Mouse (Mus musculus): ENCODE data around the gene Bfsp1.

The Bfsp1 gene

GRCm38 (mm10) chr2:143853447-143853846, 9.5 kb downstream of the Bfsp1 start:
- DNase-seq (ENCODE audit: low spot score): peak; percentile 53

- DNase-seq (ENCODE audit: low spot score): peak; percentile 81
Measured at GRCm38 (mm10) chr2:143852295-143853275, 10.4 kb downstream of the Bfsp1 start.

GRCm38 (mm10) chr2:143851354-143852221, 11.4 kb downstream of the Bfsp1 start:
- no peak for DNase-seq (ENCODE audit: low spot score)

GRCm38 (mm10) chr2:143847291-143847690, 15.7 kb downstream of the Bfsp1 start:
- no peak for DNase-seq (ENCODE audit: low spot score)

GRCm38 (mm10) chr2:143846799-143847198, 16.2 kb downstream of the Bfsp1 start:
- DNase-seq (ENCODE audit: low spot score): no peak

- DNase-seq (ENCODE audit: low spot score): no peak
Measured at GRCm38 (mm10) chr2:143844779-143845178, 18.2 kb downstream of the Bfsp1 start.

GRCm38 (mm10) chr2:143841536-143841935, 21.4 kb downstream of the Bfsp1 start:
- DNase-seq (ENCODE audit: low spot score): no peak

GRCm38 (mm10) chr2:143840895-143841294, 22.1 kb downstream of the Bfsp1 start:
- no peak for DNase-seq (ENCODE audit: low spot score)

GRCm38 (mm10) chr2:143839458-143839857, 23.5 kb downstream of the Bfsp1 start:
- no peak for DNase-seq (ENCODE audit: low spot score)

GRCm38 (mm10) chr2:143838698-143839097, 24.3 kb downstream of the Bfsp1 start:
- no peak for DNase-seq (ENCODE audit: low spot score)

GRCm38 (mm10) chr2:143837291-143837701, 25.7 kb downstream of the Bfsp1 start:
- DNase-seq (ENCODE audit: low spot score): peak; percentile 72

GRCm38 (mm10) chr2:143835820-143836219, 27.2 kb downstream of the Bfsp1 start:
- no peak for DNase-seq (ENCODE audit: low spot score)

GRCm38 (mm10) chr2:143834082-143834481, 28.9 kb downstream of the Bfsp1 start:
- no peak for DNase-seq (ENCODE audit: low spot score)

GRCm38 (mm10) chr2:143832721-143833120, 30.3 kb downstream of the Bfsp1 start:
- no peak for DNase-seq (ENCODE audit: low spot score)

- no peak for DNase-seq (ENCODE audit: low spot score)
Measured at GRCm38 (mm10) chr2:143831645-143832044, 31.3 kb downstream of the Bfsp1 start.

GRCm38 (mm10) chr2:143813461-143813860, 49.5 kb downstream of the Bfsp1 start:
- no peak for DNase-seq (ENCODE audit: low spot score)

- DNase-seq (ENCODE audit: low spot score): no peak
Measured at GRCm38 (mm10) chr2:143812262-143812661, 50.7 kb downstream of the Bfsp1 start.

- DNase-seq (ENCODE audit: low spot score): no peak
Measured at GRCm38 (mm10) chr2:143808789-143809188, 54.2 kb downstream of the Bfsp1 start.

GRCm38 (mm10) chr2:143806924-143807664, 55.9 kb downstream of the Bfsp1 start:
- DNase-seq (ENCODE audit: low spot score): no peak

- DNase-seq (ENCODE audit: low spot score): no peak
Measured at GRCm38 (mm10) chr2:143806140-143806923, 56.6 kb downstream of the Bfsp1 start.

- no peak for DNase-seq (ENCODE audit: low spot score)
Measured at GRCm38 (mm10) chr2:143801097-143801496, 61.9 kb downstream of the Bfsp1 start.

Measured in yolk sac, embryonic 10.5 days (tissue).